Mouse (Mus musculus) stomach, embryonic 16.5 days (tissue): ENCODE measurements around the gene Cav3. TPM values are rescaled to one million over a fixed set of nuclear protein-coding genes. Genes with fewer than 3 reads are reported as not detected.

Source experiments
- ATAC-seq: fragments of 200-750 bp; cut with Nextera tagmentation; 2 replicates; pipeline ENCODE4 v1.8.0; 2017; ENCODE audit warnings: moderate number of reproducible peaks, moderate TSS enrichment; ENCODE audit not compliant: insufficient read depth, low FRiP score
- H3K27ac ChIP-seq: fragments of 300-500 bp; sonication (generic); 2 replicates; pipeline ENCODE4 v1.5.1; 2014; ENCODE audit warnings: low read length
- H3K27me3 ChIP-seq: fragments of 300-500 bp; sonication (generic); 2 replicates; pipeline ENCODE4 v1.6.1; 2014; ENCODE audit warnings: low read length, control low read depth, mixed read lengths; ENCODE audit not compliant: control insufficient read depth, insufficient read depth
- H3K36me3 ChIP-seq: fragments of 300-500 bp; sonication (generic); 2 replicates; pipeline ENCODE4 v1.6.1; 2014; ENCODE audit warnings: low read length; ENCODE audit not compliant: control insufficient read depth, insufficient read depth
- H3K4me1 ChIP-seq: fragments of 300-500 bp; sonication (generic); 2 replicates; pipeline ENCODE4 v1.6.1; 2014; ENCODE audit warnings: low read length, control low read depth, mixed read lengths; ENCODE audit not compliant: control insufficient read depth, insufficient read depth
- H3K4me2 ChIP-seq: fragments of 300-500 bp; sonication (generic); 2 replicates; pipeline ENCODE4 v1.6.1; 2014; ENCODE audit warnings: low read depth, low read length, mixed read lengths
- H3K4me3 ChIP-seq: fragments of 300-500 bp; sonication (generic); replicated peaks from 2 replicates; pipeline ENCODE4 v1.5.1; 2014; ENCODE audit warnings: mild to moderate bottlenecking, low read length
- H3K9ac ChIP-seq: fragments of 300-500 bp; sonication (generic); 2 replicates; pipeline ENCODE4 v1.6.1; 2014; ENCODE audit warnings: low read length
- H3K9me3 ChIP-seq: fragments of 300-500 bp; sonication (generic); replicated peaks from 2 replicates; pipeline ENCODE4 v1.6.1; 2016; ENCODE audit warnings: low read length, control low read depth; ENCODE audit not compliant: control insufficient read depth
- WGBS: fragments of 180-500 bp; shearing (Covaris S2); extraction: QIAGEN DNeasy Blood & Tissue Kit; methylation state at CpG from one replicate; pipeline ENCODE4 v1.1.7; 2014; 5-methylcytosine and 5-hydroxymethylcytosine counted together
- polyA plus RNA-seq: library from polyadenylated mRNA; unstranded; fragments of >200 nt; fragmentation: Nextera tagmentation; extraction: Ambion mirVana; gene quantifications from 2 replicates; pipeline ENCODE4 v1.2.1, GENCODE M21; 2015

Cav3 gene
- polyA plus RNA-seq, 1 experiment from 2014 or later: 14.6 TPM

GRCm38 (mm10) chr6:112491521-112491920 lies 32.2 kb downstream of the Cav3 start:
- ATAC-seq: no peak
- Histone ChIP-seq H3K9me3 (no peaks in the 10 kb centered on the region), H3K9ac (no peak overlapping the region), H3K4me3 (no peak overlapping the region), H3K27ac (no peak overlapping the region), H3K36me3 (no peaks in the 10 kb centered on the region), H3K4me2 (no peak overlapping the region), H3K4me1 (peaks cover 21% of the 10 kb centered on the region), H3K27me3 (peaks cover 34% of the 10 kb centered on the region)
- 76% methylated on average over 8 of the region's 8 CpGs for WGBS

- ATAC-seq: no peak
- Histone ChIP-seq H3K9me3 (no peaks in the 10 kb centered on the region), H3K4me2 (no peak overlapping the region), H3K4me1 (peaks cover 21% of the 10 kb centered on the region), H3K36me3 (no peaks in the 10 kb centered on the region), H3K27me3 (peaks cover 30% of the 10 kb centered on the region), H3K27ac (no peak overlapping the region), H3K9ac (no peak overlapping the region), H3K4me3 (no peak overlapping the region)
- WGBS: 84% methylated on average over 6 of the region's 6 CpGs
These were observed 33.4 kb downstream of the Cav3 start for GRCm38 (mm10) chr6:112492656-112493055.

GRCm38 (mm10) chr6:112493371-112493770 lies 34.1 kb downstream of the Cav3 start:
- peaks cover 23% of the 10 kb centered on the region for H3K27me3 ChIP-seq

GRCm38 (mm10) chr6:112494620-112495081 lies 35.3 kb downstream of the Cav3 start:
- Histone ChIP-seq H3K36me3 (no peaks in the 10 kb centered on the region), H3K9ac (no peak overlapping the region), H3K27me3 (peaks cover 11% of the 10 kb centered on the region), H3K4me3 (no peak overlapping the region), H3K27ac (peak overlapping the region; percentile 23; the same call in 1 of the 2 replicates), H3K9me3 (no peaks in the 10 kb centered on the region), H3K4me1 (peaks cover 12% of the 10 kb centered on the region; the same call in 1 of the 2 replicates), H3K4me2 (no peak overlapping the region)
- WGBS: 64% methylated on average over 10 of the region's 10 CpGs
- peak; percentile 2; the same call in 1 of the 2 replicates for ATAC-seq

More at GRCm38 (mm10) chr6:112493371-112493770, 34.1 kb downstream of the Cav3 start:
- Histone ChIP-seq H3K9me3 (no peaks in the 10 kb centered on the region), H3K4me2 (no peak overlapping the region), H3K9ac (no peak overlapping the region), H3K27ac (no peak overlapping the region), H3K36me3 (no peaks in the 10 kb centered on the region), H3K4me3 (no peak overlapping the region), H3K4me1 (peaks cover 21% of the 10 kb centered on the region)
- WGBS: 90% methylated on average over 9 of the region's 9 CpGs
- no peak for ATAC-seq

GRCm38 (mm10) chr6:112495219-112495618 lies 35.9 kb downstream of the Cav3 start:
- peak; percentile 64; the same call in 1 of the 2 replicates for ATAC-seq
- H3K4me2 ChIP-seq: no peak overlapping the region
- H3K27me3 ChIP-seq: peaks cover 5% of the 10 kb centered on the region
- H3K4me3 ChIP-seq: no peak overlapping the region
- no peaks in the 10 kb centered on the region for H3K36me3 ChIP-seq
- WGBS: 42% methylated on average over 4 of the region's 4 CpGs
- 0 out of 2 replicates have a peak, but pooled peaks cover 7% of the 10 kb centered on the region for H3K4me1 ChIP-seq
- H3K9ac ChIP-seq: no peak overlapping the region
- no peaks in the 10 kb centered on the region for H3K9me3 ChIP-seq
- no peak overlapping the region for H3K27ac ChIP-seq

GRCm38 (mm10) chr6:112496291-112497060 lies 37.2 kb downstream of the Cav3 start:
- Histone ChIP-seq H3K9ac (no peak overlapping the region), H3K9me3 (no peaks in the 10 kb centered on the region), H3K4me3 (no peak overlapping the region), H3K4me2 (no peak overlapping the region), H3K27ac (no peak overlapping the region), H3K27me3 (no peaks in the 10 kb centered on the region), H3K4me1 (0 out of 2 replicates have a peak, but pooled peaks cover 7% of the 10 kb centered on the region), H3K36me3 (no peaks in the 10 kb centered on the region)
- 80% methylated on average over 8 of the region's 8 CpGs for WGBS
- no peak for ATAC-seq

- Histone ChIP-seq H3K4me2 (no peak overlapping the region), H3K36me3 (no peaks in the 10 kb centered on the region), H3K4me3 (no peak overlapping the region), H3K27ac (no peak overlapping the region), H3K9me3 (no peaks in the 10 kb centered on the region), H3K9ac (no peak overlapping the region), H3K4me1 (0 out of 2 replicates have a peak, but pooled peaks cover 7% of the 10 kb centered on the region), H3K27me3 (no peaks in the 10 kb centered on the region)
- WGBS: 62% methylated on average over 2 of the region's 2 CpGs
- no peak for ATAC-seq
These were observed 38.2 kb downstream of the Cav3 start for GRCm38 (mm10) chr6:112497456-112497855.

GRCm38 (mm10) chr6:112498716-112499115 lies 39.4 kb downstream of the Cav3 start:
- 0 out of 2 replicates have a peak, but pooled peaks cover 7% of the 10 kb centered on the region for H3K4me1 ChIP-seq
- 88% methylated on average over 3 of the region's 3 CpGs for WGBS
- no peaks in the 10 kb centered on the region for H3K27me3 ChIP-seq
- H3K4me3 ChIP-seq: no peak overlapping the region
- ATAC-seq: no peak
- H3K9me3 ChIP-seq: no peaks in the 10 kb centered on the region
- H3K4me2 ChIP-seq: no peak overlapping the region
- H3K9ac ChIP-seq: no peak overlapping the region
- no peak overlapping the region for H3K27ac ChIP-seq
- H3K36me3 ChIP-seq: no peaks in the 10 kb centered on the region

- no peak for ATAC-seq
- Histone ChIP-seq H3K4me3 (no peak overlapping the region), H3K4me1 (0 out of 2 replicates have a peak, but pooled peaks cover 5% of the 10 kb centered on the region), H3K4me2 (no peak overlapping the region), H3K9me3 (no peaks in the 10 kb centered on the region), H3K9ac (no peak overlapping the region), H3K36me3 (no peaks in the 10 kb centered on the region), H3K27ac (no peak overlapping the region), H3K27me3 (no peaks in the 10 kb centered on the region)
- WGBS: 56% methylated on average over 2 of the region's 2 CpGs
These were observed 40.2 kb downstream of the Cav3 start for GRCm38 (mm10) chr6:112499456-112499855.
